Mouse (Mus musculus) testis, postnatal 14 days (tissue): ENCODE measurements around the gene Bsn.
A peak's percentile ranks its signal among the peaks of the same experiment; 100 is the strongest.

Source experiments
- DNase-seq: peaks from one replicate; pipeline ENCODE4 v3.0.0; 2021; ENCODE audit warnings: low spot score

Bsn gene

DNA sequence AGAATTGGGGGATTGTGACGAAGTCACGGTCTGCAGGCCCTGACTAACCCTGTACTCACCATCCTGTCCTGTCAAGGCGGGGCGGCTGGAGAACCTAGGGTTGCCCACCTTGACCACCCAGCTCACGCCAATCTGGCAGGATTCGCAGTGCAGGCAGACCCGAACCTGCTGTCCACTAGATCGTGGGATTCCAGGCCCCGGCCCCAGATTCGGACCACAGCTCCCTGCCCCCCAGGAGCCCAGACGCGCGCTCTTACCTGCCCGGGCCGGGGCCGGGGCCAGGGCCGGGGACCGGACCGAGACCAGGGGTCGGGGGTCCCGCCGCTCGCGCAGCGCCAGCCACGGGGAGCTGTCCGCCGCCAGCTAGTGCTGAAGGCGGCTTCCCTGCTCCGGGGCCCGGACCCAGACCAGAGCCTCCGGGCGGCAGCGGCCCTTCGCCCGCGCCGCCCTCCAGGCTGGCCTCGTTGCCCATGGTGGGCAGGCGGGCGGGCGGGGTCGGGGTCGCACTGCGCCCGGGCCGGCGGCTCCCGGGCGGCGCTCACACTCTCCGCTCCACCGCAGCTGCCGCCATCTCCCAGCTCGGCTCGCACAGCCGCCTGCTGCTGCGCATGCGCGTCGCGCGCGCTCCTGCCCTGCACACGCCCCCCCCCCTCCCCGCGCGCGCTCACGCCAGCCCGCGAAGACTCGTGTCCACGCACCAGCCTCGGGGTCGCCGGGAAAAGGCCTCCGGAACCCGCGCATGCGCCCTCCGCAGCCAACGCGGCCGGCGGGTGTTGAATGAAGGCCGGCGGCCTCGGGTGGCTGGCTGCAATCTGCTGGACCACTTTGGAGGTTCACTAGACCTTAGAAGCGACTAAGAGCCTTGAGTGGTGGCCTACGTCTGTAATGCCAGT, at the start of gene Bsn:
Gene Bsn (minus strand): TSS at position 598 of the 893 bp plus-strand sequence.
- peak; percentile 86 for DNase-seq

DNA sequence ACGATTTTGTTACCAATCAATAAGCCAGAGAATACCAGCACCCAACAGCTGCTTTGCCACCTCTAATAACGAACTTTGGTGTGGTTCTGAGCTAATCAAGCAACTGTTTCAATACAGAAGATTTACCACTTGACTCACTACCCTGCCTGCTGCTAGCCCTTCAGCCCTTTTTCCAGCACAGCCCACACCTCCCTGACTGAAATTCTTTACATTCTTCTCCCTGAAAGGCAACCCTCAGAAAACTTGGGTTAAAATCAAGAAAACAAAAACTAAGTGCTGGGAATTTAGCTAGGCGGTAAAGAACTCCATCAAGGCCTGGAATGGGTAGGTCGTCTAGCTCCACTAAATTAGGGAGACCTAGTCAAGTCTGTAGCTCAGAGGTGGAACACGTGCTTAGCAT, 49.8 kb upstream of the Bsn start:
- DNase-seq, result no peak

DNA sequence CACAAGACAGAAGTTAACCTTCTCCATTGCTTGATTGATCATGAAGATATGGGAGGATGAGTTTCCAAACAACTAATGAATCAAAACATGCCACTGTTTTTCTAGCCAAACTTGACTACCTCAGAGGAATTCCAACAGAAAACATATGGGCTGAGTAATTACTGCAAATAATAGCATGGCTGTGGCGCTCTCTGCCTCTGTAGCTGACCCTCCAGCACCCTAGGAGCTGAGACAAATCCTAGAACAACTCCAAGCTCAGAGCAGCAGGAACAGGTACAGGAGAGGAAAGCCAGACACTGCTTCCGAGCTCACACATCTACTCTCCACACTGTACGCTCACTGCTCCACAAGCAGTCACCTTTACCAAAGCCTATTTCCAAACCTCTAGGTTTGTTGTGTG, 48.6 kb upstream of the Bsn start:
- DNase-seq, result no peak

- DNase-seq, result no peak
Observed at GRCm38 (mm10) chr9:108238402-108238801, 48.2 kb upstream of the Bsn start.

DNA sequence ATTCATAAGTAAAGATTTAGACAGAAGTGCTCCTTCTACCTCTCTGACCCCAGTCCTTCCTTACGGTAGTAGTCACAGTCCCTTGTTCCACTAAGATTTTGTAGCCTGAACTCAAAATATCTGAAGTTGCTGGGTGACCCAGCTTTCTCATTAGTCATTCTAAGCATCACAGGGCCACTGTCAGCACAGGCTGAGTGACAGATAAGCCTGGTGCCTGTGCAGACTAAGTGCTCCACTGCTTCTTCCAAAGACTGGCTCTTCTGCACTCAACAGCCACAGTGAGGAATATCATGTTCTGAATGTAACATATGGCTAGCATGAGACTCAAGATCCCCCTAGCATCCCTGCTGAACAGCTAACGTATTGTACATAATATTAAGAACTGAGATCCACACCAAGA, 44.5 kb upstream of the Bsn start:
- no peak for DNase-seq

DNA sequence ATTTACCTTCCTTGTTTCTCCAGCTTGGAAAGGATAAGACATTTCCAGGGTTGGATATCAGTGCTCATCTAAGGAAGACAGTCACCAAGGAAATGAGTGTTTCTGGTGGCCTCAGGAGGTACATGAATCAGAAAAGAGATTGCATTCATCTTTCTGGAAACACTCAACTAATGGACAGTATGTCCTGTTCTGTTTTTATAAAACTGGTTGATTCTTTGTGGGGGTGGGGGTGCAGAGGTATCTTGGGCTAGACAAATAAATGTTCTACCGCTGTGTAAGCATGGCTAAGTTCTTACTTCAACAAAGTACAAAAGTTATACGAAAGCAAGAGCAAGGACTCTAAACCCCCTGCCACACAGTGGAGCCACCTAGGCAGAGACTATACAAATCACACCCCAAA, 42.7 kb upstream of the Bsn start:
- no peak for DNase-seq

GRCm38 (mm10) chr9:108227911-108228649, 37.9 kb upstream of the Bsn start:
- no peak for DNase-seq

- no peak for DNase-seq
Observed at GRCm38 (mm10) chr9:108225166-108225565, 35.0 kb upstream of the Bsn start.

DNA sequence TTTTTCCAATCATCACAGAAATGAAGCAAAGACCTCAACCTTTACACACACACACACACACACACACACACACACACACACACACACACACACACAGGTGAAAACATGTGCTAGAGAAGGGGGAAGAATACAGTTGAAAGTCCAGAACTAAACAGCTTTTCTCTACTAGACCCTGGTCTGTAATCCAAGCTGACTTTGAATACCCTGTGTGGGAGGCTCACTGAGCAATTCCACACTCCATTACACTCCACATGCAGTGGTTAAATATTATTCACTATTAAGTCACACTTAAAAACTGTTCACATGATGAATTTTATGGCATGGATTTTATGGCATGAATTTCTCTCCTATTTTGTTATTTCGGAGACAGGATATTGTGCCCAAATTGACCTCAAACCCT, 33.4 kb upstream of the Bsn start:
- DNase-seq, result no peak

- DNase-seq, result no peak
Observed at GRCm38 (mm10) chr9:108221566-108221965, 31.4 kb upstream of the Bsn start.

GRCm38 (mm10) chr9:108220380-108220774, 30.2 kb upstream of the Bsn start:
- no peak for DNase-seq

DNA sequence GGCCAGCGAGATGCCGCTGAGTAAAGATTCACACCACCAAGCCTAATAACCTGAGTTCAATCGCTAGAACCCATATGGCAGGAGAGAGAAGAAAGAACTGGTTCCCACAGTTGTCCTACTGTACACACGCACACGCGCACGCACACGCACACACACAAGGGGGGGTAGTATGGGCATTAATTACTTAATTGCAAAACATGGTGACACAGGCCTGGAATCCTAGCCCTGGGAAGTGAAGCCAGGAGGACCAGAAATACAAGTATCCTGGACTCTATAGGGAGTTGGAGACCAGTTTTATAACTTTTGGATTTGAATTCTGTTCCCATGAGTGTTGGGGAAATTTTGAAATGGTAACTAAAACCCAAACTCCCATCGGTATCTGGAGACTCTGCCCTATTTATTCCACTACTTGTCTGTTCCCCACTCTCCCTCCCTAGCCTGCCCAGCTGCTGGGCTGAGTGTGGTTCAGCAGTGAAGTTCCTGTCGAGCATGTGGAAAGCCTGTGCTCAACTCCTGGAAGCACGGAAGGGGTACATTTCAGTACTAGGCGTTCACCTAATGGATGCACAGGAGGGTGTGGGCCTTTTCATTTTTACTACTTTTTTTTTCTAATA, 29.7 kb upstream of the Bsn start:
- no peak for DNase-seq

DNA sequence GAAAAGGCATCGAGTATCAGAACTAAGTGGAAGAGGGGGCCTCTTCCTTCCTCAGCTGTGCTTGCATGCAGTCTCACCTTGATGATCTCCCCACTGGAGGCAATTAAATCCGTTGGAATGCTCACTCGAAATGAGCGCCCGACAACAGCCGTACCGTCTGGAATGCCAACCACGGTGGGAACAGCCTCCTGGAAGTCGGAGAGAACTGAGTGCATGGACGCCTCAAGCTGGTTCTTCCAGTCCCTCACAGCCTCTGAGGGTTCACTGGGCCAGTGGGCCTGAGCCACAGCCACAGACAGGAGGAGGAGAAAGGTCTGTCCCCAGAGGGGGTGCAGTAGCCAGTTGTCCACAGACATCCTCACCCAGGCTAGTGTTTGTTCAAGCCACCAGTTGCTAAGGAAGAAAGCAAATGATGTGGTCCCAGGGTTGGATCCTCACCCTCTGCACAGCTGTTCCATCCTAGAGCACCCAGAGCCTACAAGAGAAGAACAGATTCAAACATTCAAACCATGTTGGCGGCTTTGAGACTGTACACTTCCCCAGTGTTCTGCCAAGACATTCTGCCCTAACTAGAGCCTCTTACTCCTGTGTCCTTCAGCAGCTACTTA, 27.9 kb upstream of the Bsn start:
- no peak for DNase-seq

DNA sequence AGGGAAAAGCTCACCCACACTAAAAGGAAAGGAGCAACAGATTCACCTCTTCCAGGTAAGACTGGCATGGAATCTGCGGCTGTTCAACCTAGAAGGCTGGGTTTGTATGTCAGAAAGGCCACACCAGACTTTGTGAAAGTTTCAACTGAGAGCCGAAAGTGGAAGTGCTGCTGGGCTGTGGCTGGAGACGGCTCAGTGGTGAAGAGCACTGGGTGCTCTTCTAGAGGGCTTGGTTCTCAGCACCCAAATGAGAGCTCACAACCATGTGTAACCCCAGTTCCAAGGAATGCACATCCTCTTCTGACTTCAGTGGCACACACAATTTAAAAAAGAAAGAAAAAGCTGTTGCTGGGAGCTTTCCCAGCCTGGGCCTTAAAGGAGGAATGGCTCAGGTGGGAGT, 27.2 kb upstream of the Bsn start:
- DNase-seq, result no peak

DNA sequence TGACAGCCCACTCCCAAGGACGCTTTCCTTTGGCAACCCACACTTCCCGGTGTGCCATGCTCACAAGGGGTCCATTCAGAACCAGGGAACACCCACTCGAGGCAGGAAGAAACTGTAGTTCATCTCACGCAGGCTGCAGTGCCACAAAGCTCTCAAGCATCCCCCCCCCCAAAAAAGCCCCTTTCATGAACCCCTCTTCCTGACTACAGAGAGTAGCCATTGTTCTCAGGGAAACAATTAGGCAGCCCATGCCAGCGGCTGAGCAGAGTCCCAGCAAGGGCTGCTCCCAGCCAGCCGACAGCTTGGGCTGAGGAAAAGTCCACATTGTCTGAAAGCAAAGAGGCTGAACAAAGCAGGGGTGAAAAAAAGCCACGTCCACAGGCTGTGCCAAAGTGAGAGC, 22.9 kb upstream of the Bsn start:
- no peak for DNase-seq

DNA sequence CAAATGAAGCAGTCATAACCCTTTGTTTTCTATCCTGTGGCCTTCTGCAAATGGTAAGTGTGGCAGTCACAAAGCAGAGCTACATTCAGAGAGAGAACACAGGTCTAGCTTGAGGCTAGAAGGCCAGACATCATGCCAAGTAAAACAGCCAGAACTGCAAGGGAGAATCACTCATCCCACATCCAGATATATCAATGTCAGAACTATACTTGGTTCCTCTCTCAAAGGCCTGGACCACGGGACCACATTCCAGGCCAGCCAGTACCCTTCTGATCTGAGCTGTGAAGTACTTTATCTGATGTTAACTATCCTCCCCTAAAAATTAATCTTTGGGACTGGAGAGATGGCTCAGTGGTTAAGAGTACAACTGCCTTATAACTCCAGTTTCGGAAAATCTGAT, 22.2 kb upstream of the Bsn start:
- DNase-seq, result no peak

DNA sequence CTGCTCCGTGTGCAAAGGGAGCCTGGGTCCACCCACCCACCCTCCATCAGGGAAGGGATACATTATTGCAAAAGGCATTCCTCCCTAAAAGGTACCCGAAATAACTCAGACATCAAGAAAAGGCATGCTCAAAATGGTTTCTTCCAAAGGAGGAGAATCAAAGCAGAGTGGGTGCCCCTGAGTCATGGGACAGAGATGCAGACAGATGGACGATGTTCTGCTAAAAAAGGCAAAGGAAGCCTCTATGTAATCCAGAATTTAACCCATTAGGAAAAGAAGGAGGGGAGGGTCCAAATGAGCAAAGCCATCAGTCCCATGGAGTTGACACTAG, 15.4 kb upstream of the Bsn start:
- no peak for DNase-seq

DNA sequence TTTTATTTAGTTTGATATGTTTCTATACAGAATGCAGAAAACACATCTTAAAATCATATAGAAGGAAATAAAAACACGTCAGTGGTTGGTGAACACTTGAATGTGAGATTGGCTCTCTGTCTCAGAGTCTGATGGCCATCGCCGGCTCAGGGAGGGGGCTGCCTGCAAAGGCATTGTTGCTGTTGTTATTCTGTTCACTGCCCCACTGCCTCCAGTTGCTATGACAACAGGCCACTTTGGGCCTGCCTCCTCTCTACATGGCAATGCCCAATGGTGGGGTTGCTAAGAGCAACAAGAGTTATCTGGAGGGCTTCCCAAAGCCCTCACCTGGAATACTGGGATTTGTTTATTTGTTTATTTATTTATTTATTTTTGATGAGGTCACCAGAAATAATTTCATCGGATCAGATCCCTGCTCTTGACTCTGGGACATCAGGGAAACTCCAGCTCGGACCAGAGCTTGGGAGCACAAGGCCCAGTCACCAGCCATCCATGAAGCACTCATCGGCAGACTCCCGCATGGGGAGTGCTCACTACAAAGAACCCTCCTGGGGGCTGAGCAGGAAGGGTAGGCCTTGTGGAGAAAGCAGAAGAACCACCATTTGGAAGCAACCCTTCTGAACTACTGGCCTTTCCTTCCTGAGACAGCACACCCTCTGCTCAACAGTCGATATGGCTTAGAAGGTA, 14.8 kb upstream of the Bsn start:
- DNase-seq, result no peak

GRCm38 (mm10) chr9:108203015-108203414, 12.8 kb upstream of the Bsn start:
- no peak for DNase-seq

DNA sequence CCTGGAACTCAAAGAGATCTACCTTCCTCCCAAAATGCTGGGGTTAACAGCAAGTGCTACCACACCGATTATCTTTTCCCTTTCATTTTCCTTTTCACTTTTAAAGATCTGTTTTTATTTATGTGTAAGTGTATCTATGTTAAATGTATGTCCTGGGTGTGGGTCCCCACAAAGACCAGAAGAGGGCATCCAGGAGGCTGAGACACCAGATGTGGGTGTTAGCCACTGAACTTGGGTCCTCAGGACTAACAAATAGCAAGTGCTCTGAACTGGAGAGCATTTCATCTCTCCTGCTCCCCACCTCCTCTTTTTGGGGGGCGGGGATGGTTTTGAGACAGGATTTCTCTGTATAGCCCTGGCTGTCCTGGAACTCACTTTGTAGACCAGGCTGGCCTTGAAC, 12.0 kb upstream of the Bsn start:
- DNase-seq, result no peak

DNA sequence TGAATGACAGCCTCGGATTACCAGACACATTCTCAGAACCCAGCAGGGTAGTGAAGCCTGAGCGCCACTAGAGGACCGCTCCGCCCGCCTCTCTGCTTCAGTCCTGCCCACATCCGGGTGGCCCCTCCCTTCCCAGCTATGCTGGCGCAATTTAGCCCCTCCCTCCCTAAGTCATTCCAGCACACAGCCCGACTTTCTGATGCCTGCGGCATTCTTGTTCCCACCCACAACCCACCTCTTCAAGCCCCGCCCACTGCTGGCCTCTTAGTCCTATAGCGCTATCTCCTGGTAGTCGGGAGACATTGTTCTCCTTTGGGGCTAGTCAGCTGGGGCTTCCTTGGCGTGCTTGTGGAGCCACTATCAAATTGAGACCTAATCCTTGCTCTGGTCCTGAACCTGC, 11.0 kb upstream of the Bsn start:
- DNase-seq, result peak; percentile 91

GRCm38 (mm10) chr9:108198621-108199020, 8.4 kb upstream of the Bsn start:
- DNase-seq, result no peak
